Mouse (Mus musculus) megakaryocyte, embryonic 14.5 days (primary cell): ENCODE measurements at regions not wholly inside any gene's neighbourhood (a gene's known extent, or its start where the extent isn't known, plus 50 kb on each side); places are given as distances from the start of the nearest gene placed in this dataset.

Experiments used
- H3K27me3 ChIP-seq: replicated peaks from 2 replicates; pipeline ENCODE3; 2012; ENCODE audit warnings: inconsistent platforms
- H3K36me3 ChIP-seq: replicated peaks from 2 replicates; pipeline ENCODE3; 2012; ENCODE audit warnings: low read length, inconsistent platforms, mixed read lengths
- H3K4me1 ChIP-seq: 2 replicates; pipeline ENCODE4 v1.6.1; 2012; ENCODE audit warnings: inconsistent platforms
- H3K4me3 ChIP-seq: replicated peaks from 2 replicates; pipeline ENCODE3; 2012; ENCODE audit warnings: moderate library complexity, mild to moderate bottlenecking, inconsistent platforms
- H3K9me3 ChIP-seq: 2 replicates; pipeline ENCODE4 v1.6.1; 2012; ENCODE audit warnings: inconsistent platforms
- FLI1 ChIP-seq: IDR thresholded peaks from 2 replicates; pipeline ENCODE4 v1.6.1; 2012; ENCODE audit warnings: low read length, inconsistent platforms, mixed read lengths
- GATA1 ChIP-seq: IDR thresholded peaks from 3 replicates; pipeline ENCODE4 v1.6.1; 2012; ENCODE audit warnings: mixed read lengths, low read length, inconsistent platforms, borderline replicate concordance

DNA sequence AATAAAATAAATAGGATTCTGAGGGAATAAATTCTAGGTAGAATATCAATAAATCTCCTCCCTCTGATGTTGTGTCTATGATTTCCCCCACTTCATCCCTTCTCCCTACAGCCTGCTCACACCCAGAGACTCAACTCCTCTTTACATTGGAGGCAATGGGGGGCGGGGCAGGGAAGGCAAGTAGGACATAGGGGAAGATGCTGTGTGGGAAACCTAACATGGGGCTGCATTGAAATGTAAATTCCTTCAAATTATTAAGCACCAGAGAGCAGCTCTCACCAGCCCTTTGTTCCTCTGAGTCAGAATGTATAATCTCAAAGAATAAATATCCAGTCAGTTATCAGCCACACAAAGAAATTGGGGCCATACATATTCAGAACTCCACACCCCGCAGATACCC lies 91.6 kb downstream of the Nuf2 start:
- Histone ChIP-seq H3K27me3 (no peaks in the 10 kb centered on the region), H3K4me1 (peaks cover 6% of the 10 kb centered on the region), H3K36me3 (no peaks in the 10 kb centered on the region), H3K9me3 (peaks cover 2% of the 10 kb centered on the region; the same call in 1 of the 2 replicates), H3K4me3 (no peak overlapping the region)
- TF ChIP-seq GATA1 (no peak), FLI1 (no peak)

DNA sequence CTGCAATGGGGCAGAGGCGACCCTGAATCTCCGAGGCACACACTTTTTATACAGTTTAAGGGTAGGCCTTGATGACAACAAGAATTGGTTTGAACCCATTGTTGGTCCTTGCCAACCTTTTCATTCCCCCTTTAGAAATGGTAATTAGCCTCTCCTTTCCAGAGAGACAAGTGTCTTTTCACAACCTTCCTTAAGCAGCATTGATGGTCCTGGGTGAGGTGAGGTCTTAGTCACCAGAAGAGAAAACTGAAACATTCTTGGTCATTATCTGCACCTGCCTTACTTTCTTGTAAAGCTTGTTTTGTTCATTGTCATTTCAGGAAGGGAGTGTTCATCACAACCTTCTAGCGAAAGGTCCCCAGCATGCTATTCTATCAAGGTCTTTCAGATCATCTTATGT lies 93.3 kb downstream of the Nuf2 start:
- no peaks in the 10 kb centered on the region for H3K4me1 ChIP-seq
- TF ChIP-seq GATA1 (no peak), FLI1 (no peak)
- H3K27me3 ChIP-seq, result no peaks in the 10 kb centered on the region
- no peaks in the 10 kb centered on the region for H3K36me3 ChIP-seq
- H3K9me3 ChIP-seq, result no peaks in the 10 kb centered on the region
- no peak overlapping the region for H3K4me3 ChIP-seq

DNA sequence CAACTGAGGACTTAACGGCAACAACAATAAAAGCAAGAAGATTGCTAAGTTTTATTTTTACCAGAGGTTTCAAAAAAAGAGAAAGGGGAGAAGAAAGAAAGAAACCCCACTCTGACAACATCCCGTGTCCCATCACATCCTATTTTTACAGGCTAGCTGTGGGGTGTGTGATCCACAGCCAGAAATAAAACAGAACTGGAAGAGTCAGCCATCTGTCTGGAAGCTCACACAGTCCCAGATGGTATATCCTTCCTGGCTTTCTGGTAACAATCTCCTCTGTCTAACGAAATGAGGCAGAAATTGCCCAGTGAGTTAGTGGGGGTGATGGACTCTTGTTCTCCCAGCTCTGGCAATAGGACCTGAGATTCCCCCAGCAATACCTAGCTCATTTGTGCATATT lies 108.9 kb downstream of the Nuf2 start:
- no peaks in the 10 kb centered on the region for H3K27me3 ChIP-seq
- H3K36me3 ChIP-seq, result no peaks in the 10 kb centered on the region

DNA sequence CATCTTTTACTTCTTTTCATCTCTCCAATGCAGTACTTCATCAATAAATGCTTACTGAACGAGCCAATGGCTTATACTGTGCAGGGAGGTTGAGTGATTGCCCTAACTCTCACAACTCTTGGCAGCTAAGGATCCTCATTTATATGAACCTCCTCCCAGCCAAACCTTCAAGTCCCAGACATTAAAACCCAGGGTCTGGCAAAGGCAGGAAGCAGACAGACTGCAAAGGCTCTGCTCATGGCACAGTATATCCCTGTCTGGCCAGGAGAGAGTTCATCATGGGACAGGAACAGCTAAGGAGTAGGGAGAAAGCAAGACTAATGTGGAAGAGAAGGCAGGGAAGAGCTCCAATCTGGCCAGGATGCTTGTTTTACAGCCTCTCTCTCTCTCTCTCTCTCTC lies 109.6 kb downstream of the Nuf2 start:
- H3K36me3 ChIP-seq, result no peaks in the 10 kb centered on the region
- H3K4me3 ChIP-seq, result no peak overlapping the region
- no peaks in the 10 kb centered on the region for H3K4me1 ChIP-seq
- H3K27me3 ChIP-seq, result no peaks in the 10 kb centered on the region
- H3K9me3 ChIP-seq, result 0 out of 2 replicates have a peak, but pooled peaks cover 3% of the 10 kb centered on the region
- TF ChIP-seq FLI1 (no peak), GATA1 (no peak)

More for the DNA sequence above, 108.9 kb downstream of the Nuf2 start:
- no peak overlapping the region for H3K4me3 ChIP-seq
- TF ChIP-seq FLI1 (no peak), GATA1 (no peak)
- H3K4me1 ChIP-seq, result no peaks in the 10 kb centered on the region
- 0 out of 2 replicates have a peak, but pooled peaks cover 3% of the 10 kb centered on the region for H3K9me3 ChIP-seq

DNA sequence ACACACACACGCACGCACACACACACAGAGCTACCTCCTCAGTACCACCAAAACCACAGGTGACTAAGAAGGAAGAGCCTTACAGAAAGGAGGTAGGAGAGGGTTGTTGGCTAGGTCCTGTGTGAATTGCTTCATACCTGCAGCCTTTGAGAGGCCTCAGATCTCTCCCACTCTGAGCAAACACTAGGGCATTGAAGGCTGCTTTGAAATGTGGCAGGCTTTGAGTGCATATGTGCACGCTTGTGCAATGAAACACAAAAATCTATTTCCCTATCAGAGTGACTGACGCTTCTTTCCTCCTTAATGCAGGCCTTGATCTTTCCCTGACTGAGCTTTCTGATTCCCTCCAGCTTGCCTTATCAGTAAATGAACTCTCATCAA lies 112.6 kb downstream of the Nuf2 start:
- no peak overlapping the region for H3K4me3 ChIP-seq
- H3K4me1 ChIP-seq, result no peaks in the 10 kb centered on the region
- H3K27me3 ChIP-seq, result no peaks in the 10 kb centered on the region
- TF ChIP-seq FLI1 (no peak), GATA1 (no peak)
- H3K36me3 ChIP-seq, result no peaks in the 10 kb centered on the region
- 0 out of 2 replicates have a peak, but pooled peaks cover 3% of the 10 kb centered on the region for H3K9me3 ChIP-seq

DNA sequence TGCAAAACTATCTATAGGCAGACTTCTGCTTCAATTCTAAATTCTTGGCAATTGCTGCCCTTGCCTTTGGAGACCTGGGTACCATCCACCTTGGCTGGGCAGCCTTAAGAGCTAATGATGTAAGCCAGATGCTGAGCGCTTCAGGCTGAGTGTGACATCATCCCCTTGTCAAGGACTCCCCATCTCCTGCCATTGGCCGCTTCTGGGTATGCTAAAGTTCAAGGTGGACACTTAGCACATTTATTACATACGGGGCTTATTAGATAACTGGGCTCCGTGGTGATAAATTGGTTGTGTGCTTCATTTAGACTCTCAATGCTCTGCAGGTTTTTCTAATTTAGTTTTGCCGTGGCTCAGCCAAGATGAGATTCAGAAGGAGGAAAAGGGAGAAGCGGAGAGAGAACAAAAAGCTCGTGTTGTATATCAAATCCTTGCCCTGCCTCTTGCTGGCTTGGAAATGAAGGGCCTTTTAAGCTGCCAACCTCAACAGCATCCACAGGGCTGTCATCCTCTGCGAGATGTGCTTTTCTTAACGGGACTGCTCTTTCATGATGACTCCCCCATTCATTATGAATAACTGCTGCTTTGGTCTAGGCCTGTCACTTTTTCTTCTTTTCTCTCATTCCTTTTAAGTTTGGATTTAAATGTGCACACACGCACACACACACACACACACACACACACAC lies 113.1 kb downstream of the Nuf2 start:
- no peaks in the 10 kb centered on the region for H3K4me1 ChIP-seq
- no peak overlapping the region for H3K4me3 ChIP-seq
- H3K27me3 ChIP-seq, result no peaks in the 10 kb centered on the region
- TF ChIP-seq FLI1 (no peak), GATA1 (no peak)
- H3K9me3 ChIP-seq, result 0 out of 2 replicates have a peak, but pooled peaks cover 3% of the 10 kb centered on the region
- H3K36me3 ChIP-seq, result no peaks in the 10 kb centered on the region

DNA sequence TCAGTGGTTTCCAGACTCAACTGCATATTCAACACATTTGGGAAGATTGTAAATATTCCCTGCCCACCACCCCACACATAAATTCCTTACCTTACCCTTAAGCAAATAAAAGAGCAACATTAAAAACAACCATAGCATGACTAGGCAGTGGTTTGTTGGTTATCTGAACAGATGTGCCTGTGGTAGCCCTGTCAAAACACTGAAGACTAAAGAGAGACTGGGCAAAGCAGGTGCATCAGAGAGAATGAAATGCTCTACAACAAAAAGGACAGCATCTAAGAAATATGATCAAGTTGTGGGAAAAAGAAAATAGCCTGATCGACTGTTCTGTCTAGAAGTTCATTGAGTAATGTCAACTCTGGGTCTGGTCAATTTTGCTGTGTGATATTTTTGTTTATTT lies 114.6 kb downstream of the Nuf2 start:
- TF ChIP-seq FLI1 (no peak), GATA1 (no peak)
- H3K4me1 ChIP-seq, result no peaks in the 10 kb centered on the region
- H3K36me3 ChIP-seq, result no peaks in the 10 kb centered on the region
- no peaks in the 10 kb centered on the region for H3K27me3 ChIP-seq
- 0 out of 2 replicates have a peak, but pooled peaks cover 3% of the 10 kb centered on the region for H3K9me3 ChIP-seq
- H3K4me3 ChIP-seq, result no peak overlapping the region

DNA sequence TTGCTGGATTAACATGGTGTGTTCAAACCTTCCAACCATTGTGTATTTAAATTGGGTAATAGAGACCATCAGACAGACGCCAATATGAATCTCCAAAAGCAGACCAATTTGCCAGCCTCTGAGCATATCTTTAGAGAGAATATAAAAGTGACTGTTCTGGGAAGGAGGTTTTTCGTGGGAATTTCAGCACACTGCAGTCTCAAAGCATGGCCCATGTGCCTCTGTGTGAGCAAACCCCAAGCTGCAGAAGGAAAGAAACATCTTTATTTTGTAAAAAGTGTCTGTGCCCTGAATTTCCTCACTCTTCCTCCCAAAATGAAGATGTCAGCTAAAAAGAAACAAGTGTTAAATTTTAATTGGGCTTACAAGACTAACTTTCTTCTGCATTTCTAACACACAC lies 123.1 kb downstream of the Nuf2 start:
- H3K36me3 ChIP-seq, result no peaks in the 10 kb centered on the region
- TF ChIP-seq FLI1 (no peak), GATA1 (no peak)
- no peak overlapping the region for H3K4me3 ChIP-seq

DNA sequence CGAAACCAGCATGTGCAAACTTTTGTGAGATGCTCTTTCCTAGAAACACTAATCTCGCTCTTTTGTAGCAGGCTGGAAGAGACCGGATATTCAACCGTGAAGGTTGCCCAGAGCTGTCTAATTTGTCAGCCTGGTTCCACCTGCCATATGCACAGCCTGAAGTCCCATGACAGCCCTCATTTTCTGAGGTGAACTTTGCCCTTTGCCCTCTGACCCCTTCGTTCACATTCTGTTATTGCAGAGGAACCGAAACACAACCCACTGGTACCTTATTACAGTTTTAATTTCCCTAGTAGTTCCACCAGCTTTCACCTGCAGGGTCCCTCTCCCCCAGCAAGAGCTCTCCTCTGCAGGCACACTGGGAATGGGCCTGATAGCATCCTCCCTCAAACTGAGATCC lies 130.4 kb downstream of the Nuf2 start:
- no peaks in the 10 kb centered on the region for H3K27me3 ChIP-seq

More for the DNA sequence above, 123.1 kb downstream of the Nuf2 start:
- Histone ChIP-seq H3K4me1 (no peaks in the 10 kb centered on the region), H3K9me3 (no peaks in the 10 kb centered on the region), H3K27me3 (no peaks in the 10 kb centered on the region)

DNA sequence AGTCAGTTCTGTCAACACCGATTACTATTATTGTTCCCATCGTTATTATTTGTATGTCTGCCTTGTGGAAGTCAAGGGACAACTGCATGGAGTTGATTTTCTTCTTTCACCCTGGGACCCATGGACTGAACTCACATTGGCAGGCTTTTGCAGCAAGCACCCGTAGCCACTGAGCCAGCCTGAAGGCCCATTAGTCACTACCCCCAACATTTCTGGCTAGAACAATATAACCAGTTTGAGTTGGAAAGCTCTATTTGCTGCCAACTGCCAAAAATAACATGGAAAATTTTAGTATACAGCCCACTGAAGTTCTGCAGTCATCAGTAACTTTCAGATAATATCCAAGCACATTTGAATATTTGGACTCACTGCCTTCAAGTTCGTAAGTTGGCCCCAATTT lies 133.9 kb downstream of the Nuf2 start:
- Histone ChIP-seq H3K4me3 (no peak overlapping the region), H3K4me1 (no peaks in the 10 kb centered on the region), H3K27me3 (no peaks in the 10 kb centered on the region), H3K36me3 (no peaks in the 10 kb centered on the region), H3K9me3 (0 out of 2 replicates have a peak, but pooled peaks cover 3% of the 10 kb centered on the region)
- TF ChIP-seq FLI1 (no peak), GATA1 (no peak)

More for the DNA sequence above, 130.4 kb downstream of the Nuf2 start:
- H3K36me3 ChIP-seq, result no peaks in the 10 kb centered on the region
- H3K9me3 ChIP-seq, result 0 out of 2 replicates have a peak, but pooled peaks cover 3% of the 10 kb centered on the region
- H3K4me1 ChIP-seq, result no peaks in the 10 kb centered on the region
- TF ChIP-seq GATA1, result no peak
- TF ChIP-seq FLI1, result no peak
- H3K4me3 ChIP-seq, result no peak overlapping the region

DNA sequence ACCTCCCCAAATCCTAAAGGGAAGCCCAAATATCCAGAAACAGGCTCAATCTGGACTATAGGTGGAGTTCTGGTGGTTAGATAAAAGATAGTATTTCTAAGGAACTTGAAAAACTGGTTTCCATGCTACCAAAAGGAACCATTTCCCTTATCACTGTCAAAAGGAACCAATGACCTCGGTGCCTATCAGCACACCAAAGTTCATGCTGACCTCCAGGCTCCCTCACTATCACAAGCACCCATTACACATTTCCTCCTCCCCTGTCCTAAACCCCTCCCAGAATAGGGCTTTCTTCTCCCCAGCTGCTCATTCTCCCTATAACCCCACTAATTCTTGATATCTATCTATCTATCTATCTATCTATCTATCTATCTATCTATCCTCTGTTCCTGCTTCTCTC lies 144.2 kb downstream of the Nuf2 start:
- H3K4me1 ChIP-seq, result no peaks in the 10 kb centered on the region
- no peaks in the 10 kb centered on the region for H3K27me3 ChIP-seq
- H3K4me3 ChIP-seq, result no peak overlapping the region
- peaks cover 4% of the 10 kb centered on the region; the same call in 1 of the 2 replicates for H3K9me3 ChIP-seq
- TF ChIP-seq GATA1, result no peak
- TF ChIP-seq FLI1, result no peak
- H3K36me3 ChIP-seq, result no peaks in the 10 kb centered on the region
